Mouse (Mus musculus): ENCODE results near the gene Iqcj. TPM values are rescaled to one million over a fixed set of nuclear protein-coding genes. Genes with fewer than 3 reads are reported as not detected.
A peak's percentile ranks its signal among the peaks of the same experiment; 100 is the strongest.

The Iqcj gene
- polyA plus RNA-seq, 1 experiment from 2014 or later, result not detected

DNA sequence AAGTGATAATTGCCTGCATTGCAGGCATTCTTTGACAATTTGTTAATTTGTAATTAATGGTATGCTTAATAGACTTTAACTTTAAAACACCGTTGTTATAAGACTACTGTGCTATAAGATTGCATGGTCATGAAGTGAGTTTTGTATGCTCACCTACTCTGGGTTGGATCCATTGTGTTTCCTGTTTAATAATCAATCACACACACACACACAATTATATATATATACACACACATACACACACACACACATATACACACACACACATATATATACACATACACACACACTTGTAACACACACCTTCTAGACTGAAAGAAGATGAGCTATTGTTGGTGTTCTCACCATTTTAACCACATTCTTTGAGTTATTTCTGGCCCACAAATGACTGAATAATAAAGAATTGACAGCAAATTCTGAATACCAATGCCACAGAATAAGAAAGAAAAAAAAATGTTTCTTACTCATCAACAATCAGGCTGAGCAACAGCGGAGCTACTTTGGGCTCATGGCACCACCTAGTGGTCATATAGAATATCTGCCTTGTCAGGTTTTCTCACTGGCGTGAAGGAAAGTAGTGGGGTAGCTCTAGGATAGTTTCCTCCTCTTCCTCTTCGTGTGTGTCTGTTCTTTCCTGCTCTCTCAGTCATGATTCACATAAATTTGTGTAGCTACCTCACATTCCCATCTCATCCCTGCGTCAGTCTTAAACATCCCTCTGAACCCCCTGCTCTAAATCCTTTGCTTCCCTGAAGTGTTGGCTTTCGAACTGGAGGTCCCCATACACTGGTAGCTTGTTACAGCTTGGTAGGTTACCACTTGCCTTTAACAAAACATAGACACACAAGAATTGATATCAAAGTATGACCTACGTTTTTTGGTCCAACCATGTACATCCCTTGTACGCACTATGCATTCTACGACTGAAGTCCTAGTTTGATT, 153.7 kb downstream of the Iqcj start:
- WGBS, result 52% methylated on average over 9 of the region's 9 CpGs
- no peak for ATAC-seq (ENCODE audit: insufficient number of reproducible peaks, insufficient read depth, low FRiP score, low TSS enrichment, low read depth)

DNA sequence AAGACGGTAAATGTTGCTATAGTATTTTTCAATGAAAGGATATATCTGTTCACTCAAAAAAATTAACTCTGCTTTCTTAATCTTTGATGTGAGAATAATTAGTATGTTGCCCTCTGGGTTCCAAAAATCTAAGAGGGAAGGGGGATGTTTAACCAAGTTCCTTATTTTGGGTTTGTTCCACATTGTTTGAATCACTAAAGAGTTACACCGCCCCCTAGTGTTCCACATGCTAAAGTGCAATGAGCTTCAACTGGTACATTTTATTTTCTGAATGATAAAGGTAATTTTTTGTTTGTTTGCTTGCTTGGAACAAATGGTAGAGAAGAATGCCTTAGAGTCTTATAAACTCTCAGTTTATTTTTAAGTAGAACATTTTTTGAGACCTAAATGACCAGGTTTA, 161.5 kb downstream of the Iqcj start:
- H3K4me3 ChIP-seq, result no peak overlapping the region
- peaks cover 8% of the 10 kb centered on the region for H3K27me3 ChIP-seq
- H3K9ac ChIP-seq, result no peak overlapping the region
- no peak overlapping the region for H3K27ac ChIP-seq
- no peak overlapping the region for H3K4me2 ChIP-seq
- no peaks in the 10 kb centered on the region for H3K36me3 ChIP-seq
- WGBS, result 46% methylated on average over 2 of the region's 2 CpGs
- no peak for ATAC-seq (ENCODE audit: insufficient number of reproducible peaks, insufficient read depth, low FRiP score, low TSS enrichment, low read depth)
- no peaks in the 10 kb centered on the region for H3K4me1 ChIP-seq
- no peaks in the 10 kb centered on the region for H3K9me3 ChIP-seq

More for the DNA sequence above, 153.7 kb downstream of the Iqcj start:
- no peaks in the 10 kb centered on the region for H3K4me1 ChIP-seq
- no peak overlapping the region for H3K4me2 ChIP-seq
- H3K36me3 ChIP-seq, result no peaks in the 10 kb centered on the region
- no peaks in the 10 kb centered on the region for H3K27me3 ChIP-seq
- H3K4me3 ChIP-seq, result no peak overlapping the region
- H3K9me3 ChIP-seq, result no peaks in the 10 kb centered on the region
- no peak overlapping the region for H3K9ac ChIP-seq
- H3K27ac ChIP-seq, result no peak overlapping the region

DNA sequence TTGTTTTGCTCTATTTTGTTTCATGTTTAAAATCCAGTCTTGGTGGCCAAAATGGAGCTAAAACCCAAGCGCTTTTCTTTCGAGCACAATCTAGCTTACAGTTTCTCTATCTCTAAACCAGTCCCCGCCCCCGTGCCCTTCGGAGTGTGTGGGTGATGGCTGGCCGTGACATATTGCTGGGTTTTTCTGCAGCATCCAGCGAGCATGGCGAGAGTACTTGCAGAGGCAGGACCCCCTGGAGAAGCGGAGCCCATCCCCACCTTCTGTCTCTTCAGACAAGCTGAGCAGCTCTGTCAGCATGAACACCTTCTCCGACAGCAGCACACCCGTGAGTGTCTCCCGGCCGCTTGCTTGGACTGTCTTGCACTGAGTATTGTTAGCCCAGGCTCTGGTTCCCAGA, 163.1 kb downstream of the Iqcj start:
- Histone ChIP-seq H3K9ac (no peak overlapping the region), H3K27ac (no peak overlapping the region), H3K4me3 (no peak overlapping the region), H3K27me3 (peaks cover 8% of the 10 kb centered on the region), H3K9me3 (no peaks in the 10 kb centered on the region), H3K36me3 (no peaks in the 10 kb centered on the region), H3K4me1 (no peaks in the 10 kb centered on the region), H3K4me2 (no peak overlapping the region)
- no peak for ATAC-seq (ENCODE audit: insufficient number of reproducible peaks, insufficient read depth, low FRiP score, low TSS enrichment, low read depth)
- 60% methylated on average over 13 of the region's 13 CpGs for WGBS

DNA sequence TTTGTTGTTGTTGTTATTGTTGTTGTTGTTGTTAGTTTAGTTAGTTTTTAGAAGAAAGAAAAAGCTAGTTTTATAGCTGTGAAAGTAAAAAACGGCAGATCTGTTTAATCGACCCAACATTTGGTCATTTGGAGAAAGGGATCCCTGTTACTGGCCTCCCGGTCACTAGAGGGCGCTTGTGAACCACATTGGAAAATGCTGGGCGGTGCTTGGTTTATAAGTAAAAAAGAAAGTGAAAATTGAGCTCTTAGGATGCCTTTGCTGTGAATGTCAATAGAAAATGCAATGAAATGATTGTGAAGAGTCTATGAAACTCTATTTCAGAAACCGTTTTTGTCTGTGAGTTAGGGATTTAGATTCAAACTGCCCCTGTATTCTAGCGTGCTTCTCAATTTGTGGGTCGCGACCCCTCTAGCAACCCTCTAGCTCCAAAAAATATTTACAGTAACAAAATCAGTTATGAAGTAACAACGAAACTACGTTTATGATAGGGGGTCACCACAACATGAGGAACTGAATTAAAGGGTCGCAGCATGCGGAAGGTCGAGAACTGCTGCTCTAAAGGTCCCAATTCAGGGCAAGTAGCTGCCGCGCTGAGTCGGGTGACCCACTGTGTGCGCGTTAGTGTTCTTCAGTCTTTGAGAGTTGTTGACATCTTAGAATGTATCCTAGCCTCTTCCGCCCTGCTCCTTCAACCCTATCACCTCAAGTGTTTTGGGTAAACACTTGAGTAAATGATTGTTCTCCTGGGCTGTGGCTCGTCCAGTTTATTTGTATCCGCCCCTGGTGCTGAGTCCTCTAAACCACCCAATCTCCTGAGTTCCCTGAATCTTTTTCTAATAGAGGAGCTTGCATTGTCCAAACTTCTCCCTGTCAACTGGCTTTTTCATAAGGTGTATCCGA, 164.6 kb downstream of the Iqcj start:
- H3K4me2 ChIP-seq, result peak overlapping the region; percentile 48
- peaks cover 8% of the 10 kb centered on the region for H3K27me3 ChIP-seq
- 55% methylated on average over 23 of the region's 23 CpGs for WGBS
- no peak overlapping the region for H3K27ac ChIP-seq
- H3K36me3 ChIP-seq, result no peaks in the 10 kb centered on the region
- H3K9ac ChIP-seq, result no peak overlapping the region
- H3K4me3 ChIP-seq, result peak overlapping the region; percentile 24
- no peak for ATAC-seq (ENCODE audit: insufficient number of reproducible peaks, insufficient read depth, low FRiP score, low TSS enrichment, low read depth)
- H3K4me1 ChIP-seq, result no peaks in the 10 kb centered on the region
- no peaks in the 10 kb centered on the region for H3K9me3 ChIP-seq

DNA sequence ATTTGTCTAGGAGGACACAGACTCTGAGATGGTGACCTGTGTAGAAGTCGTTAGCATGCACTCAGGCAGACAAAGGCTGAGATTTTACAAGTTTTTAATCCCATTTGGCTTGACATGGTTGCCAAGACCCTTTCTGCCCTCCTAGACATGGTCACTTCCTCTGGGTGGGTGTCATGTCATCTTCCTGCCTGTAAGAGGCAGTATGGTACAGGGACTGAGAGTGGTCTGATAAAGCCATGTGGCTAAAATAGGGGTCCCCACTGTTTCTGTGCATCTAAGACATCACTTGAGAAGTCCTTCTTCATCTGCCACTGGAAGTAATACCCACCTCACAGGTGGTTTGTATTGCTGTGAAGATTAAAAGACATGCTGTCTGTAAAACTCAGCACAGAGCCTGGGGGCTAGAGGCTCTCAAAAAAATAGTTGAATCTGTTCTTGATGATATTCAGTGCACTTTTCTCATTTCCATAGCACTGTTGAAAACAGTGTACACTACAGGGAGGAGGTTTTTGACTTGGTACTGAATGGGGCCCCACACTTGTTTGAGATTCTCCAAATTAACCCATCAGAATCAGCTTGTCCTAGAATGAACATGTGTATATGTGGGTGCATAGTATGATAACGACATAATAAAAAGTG, 167.3 kb downstream of the Iqcj start:
- WGBS, result 47% methylated on average over 2 of the region's 2 CpGs
- Histone ChIP-seq H3K4me3 (no peak overlapping the region), H3K9ac (no peak overlapping the region), H3K9me3 (no peaks in the 10 kb centered on the region), H3K27ac (no peak overlapping the region), H3K36me3 (no peaks in the 10 kb centered on the region), H3K4me2 (no peak overlapping the region), H3K27me3 (peaks cover 8% of the 10 kb centered on the region), H3K4me1 (no peaks in the 10 kb centered on the region)
- ATAC-seq (ENCODE audit: insufficient number of reproducible peaks, insufficient read depth, low FRiP score, low TSS enrichment, low read depth), result no peak

DNA sequence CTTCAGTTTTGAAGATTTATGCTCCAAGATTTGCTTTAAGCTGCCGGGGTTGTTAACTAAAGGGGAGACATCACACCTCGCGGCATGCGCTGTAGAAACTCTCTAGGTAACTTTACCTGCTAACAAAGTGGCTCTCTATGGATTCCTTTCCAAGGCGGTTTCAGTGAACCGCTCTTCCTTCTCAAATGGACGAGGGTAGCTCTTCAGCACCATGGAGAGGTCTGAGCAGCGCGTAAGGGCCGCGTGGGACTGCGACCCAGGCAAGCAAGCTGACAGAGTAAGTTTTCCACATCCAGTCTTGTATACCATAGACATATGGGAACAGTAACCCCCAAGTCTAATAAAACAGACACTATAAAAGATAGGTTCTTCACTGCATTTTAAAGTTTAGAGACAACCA, 172.7 kb downstream of the Iqcj start, which contains the start of gene Schip1:
Gene Schip1 (plus strand): TSS at position 72 of the 400 bp plus-strand sequence.
- H3K27me3 ChIP-seq, result no peaks in the 10 kb centered on the region

DNA sequence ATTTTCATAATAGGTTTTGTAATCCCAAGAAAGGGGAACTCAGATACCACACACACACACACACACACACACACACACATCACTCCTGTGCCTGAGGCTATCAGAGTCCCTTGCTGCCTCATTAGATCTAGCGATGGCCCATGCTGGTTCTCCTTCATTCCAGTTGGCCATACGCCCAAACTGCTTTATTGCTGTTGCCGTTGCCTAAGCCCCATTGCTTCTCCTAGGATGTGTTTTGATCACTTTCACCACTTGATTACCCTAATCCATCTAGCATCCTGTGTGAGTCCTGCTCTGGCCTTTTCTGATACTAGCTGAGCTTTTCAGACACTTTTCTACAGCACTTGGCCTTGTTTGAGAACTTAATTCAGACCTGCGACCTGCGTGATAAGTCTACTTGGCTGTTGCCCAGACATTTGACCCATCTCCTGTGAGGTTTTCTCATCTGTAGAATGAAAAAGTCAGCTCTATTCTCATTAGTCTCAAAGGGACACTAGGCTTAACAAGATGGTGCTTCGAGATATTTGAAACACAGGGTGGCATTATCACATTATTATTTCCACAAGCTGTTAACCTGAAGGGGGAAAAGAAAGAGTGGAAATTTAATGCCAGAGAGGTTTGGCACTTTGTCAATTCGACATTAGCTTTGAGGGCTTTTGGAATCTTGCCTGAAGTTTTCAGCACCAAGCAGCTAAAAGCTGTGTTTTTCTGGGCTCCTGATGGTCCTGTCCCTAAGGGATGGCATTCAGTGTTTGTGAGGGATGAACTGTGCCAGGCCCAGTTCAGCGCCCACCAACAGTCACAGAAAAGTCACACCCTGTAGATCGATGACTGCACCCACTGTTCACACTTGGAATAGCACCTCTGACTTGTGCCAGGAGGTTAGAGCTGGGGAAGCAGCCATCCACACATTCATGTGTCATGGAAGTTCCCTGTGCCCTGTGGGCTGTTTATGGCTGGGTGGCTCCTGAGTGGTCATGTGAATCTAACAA, 179.7 kb downstream of the Iqcj start:
- H3K27me3 ChIP-seq, result no peaks in the 10 kb centered on the region
- H3K9me3 ChIP-seq, result no peaks in the 10 kb centered on the region
- peaks cover 8% of the 10 kb centered on the region; the same call in 1 of the 2 replicates for H3K4me1 ChIP-seq
- H3K9ac ChIP-seq, result no peak overlapping the region
- no peak overlapping the region for H3K27ac ChIP-seq
- H3K4me2 ChIP-seq, result no peak overlapping the region
- H3K36me3 ChIP-seq, result no peaks in the 10 kb centered on the region
- H3K4me3 ChIP-seq, result no peak overlapping the region
- WGBS, result 69% methylated on average over 9 of the region's 9 CpGs
- no peak for ATAC-seq (ENCODE audit: insufficient number of reproducible peaks, insufficient read depth, low FRiP score, low TSS enrichment, low read depth)

More for the DNA sequence above, 172.7 kb downstream of the Iqcj start, which contains the start of gene Schip1:
- H3K4me3 ChIP-seq, result no peak within 1 kb of the TSS
- no peak within 1 kb of the TSS for H3K27ac ChIP-seq
- 24% methylated on average over 12 of the region's 12 CpGs for WGBS
- no peak within 1 kb of the TSS for H3K4me2 ChIP-seq
- H3K36me3 ChIP-seq, result no peaks in the 10 kb centered on the region
- ATAC-seq (ENCODE audit: insufficient number of reproducible peaks, insufficient read depth, low FRiP score, low TSS enrichment, low read depth), result no peak
- no peaks in the 10 kb centered on the region for H3K9me3 ChIP-seq
- no peaks in the 10 kb centered on the region for H3K4me1 ChIP-seq
- H3K9ac ChIP-seq, result no peak within 1 kb of the TSS

DNA sequence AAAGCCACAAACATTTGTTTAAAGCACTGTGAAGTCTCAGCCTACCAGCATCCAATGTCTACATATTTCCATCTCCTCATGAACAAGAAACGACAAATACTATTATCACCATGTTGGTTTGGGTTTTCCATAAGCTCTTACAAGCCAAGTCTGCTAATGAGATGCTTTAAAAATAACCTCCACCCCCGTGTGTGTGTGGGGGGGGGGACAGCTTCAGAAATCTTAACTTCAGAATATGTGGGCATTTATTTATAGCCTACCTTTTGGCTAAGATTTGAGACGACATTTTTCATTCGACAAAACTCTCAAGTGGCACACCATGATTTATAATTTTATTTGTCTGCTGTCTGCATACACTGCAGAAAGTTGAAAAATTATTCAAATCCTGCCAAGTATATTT, 185.4 kb downstream of the Iqcj start:
- Histone ChIP-seq H3K9ac (no peak overlapping the region), H3K27ac (no peak overlapping the region), H3K9me3 (no peaks in the 10 kb centered on the region), H3K27me3 (no peaks in the 10 kb centered on the region), H3K4me1 (no peaks in the 10 kb centered on the region), H3K4me3 (no peak overlapping the region), H3K36me3 (no peaks in the 10 kb centered on the region), H3K4me2 (no peak overlapping the region)
- no peak for ATAC-seq (ENCODE audit: insufficient number of reproducible peaks, insufficient read depth, low FRiP score, low TSS enrichment, low read depth)
- 76% methylated on average over 4 of the region's 4 CpGs for WGBS

DNA sequence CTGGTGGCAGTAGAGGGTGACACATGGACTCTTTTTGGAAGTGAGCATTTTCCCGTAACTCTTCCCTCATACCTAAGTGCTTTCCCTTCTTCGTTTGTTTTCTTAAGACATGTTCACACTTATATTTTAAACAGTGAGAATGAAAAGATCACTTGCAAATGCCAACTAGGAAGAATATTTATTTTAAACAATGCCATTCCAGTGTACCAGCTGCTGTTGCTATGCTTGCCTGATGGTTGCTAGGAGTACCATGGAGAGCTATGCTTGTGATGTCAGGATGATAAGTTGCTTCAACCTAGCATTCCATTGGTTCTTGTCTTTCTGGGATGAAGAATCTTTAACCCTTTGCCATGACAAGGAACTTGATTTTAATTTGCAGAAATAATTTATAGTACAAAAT, 193.0 kb downstream of the Iqcj start:
- H3K36me3 ChIP-seq, result no peaks in the 10 kb centered on the region
- ATAC-seq (ENCODE audit: insufficient number of reproducible peaks, insufficient read depth, low FRiP score, low TSS enrichment, low read depth), result no peak
- H3K9me3 ChIP-seq, result no peaks in the 10 kb centered on the region
- no peak overlapping the region for H3K4me3 ChIP-seq
- H3K9ac ChIP-seq, result no peak overlapping the region
- no peaks in the 10 kb centered on the region for H3K4me1 ChIP-seq
- no peak overlapping the region for H3K27ac ChIP-seq
- 92% methylated on average over 2 of the region's 2 CpGs for WGBS
- H3K27me3 ChIP-seq, result no peaks in the 10 kb centered on the region
- H3K4me2 ChIP-seq, result no peak overlapping the region

DNA sequence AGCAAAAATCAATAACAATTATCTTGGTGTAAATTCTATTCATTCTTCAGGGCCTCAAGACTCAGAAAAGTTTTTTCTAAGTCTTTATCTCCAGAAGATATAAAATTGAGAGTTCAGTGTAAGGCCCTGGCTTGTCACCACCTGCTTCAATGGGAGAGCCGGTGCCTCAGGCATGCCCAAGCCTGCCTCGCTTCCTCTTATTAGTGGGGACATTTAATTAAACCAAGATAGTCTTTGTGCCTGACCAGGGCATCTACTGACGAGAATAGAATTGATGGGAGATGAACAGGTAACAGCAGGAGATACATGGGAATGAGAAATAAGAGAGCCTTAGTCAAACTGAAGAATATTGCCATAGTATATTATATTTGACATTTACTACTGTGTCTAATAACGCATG, 200.1 kb downstream of the Iqcj start:
- 61% methylated on average over 4 of the region's 4 CpGs for WGBS
- Histone ChIP-seq H3K9me3 (no peaks in the 10 kb centered on the region), H3K36me3 (no peaks in the 10 kb centered on the region), H3K9ac (no peak overlapping the region), H3K4me1 (no peaks in the 10 kb centered on the region), H3K4me3 (no peak overlapping the region), H3K27ac (no peak overlapping the region), H3K27me3 (no peaks in the 10 kb centered on the region), H3K4me2 (no peak overlapping the region)
- ATAC-seq (ENCODE audit: insufficient number of reproducible peaks, insufficient read depth, low FRiP score, low TSS enrichment, low read depth), result no peak

All from embryonic facial prominence, embryonic 13.5 days (tissue).